Mouse (Mus musculus) gastrocnemius, adult 2 months (tissue): Measurements from ENCODE around the gene Acot1. TPM values are rescaled to one million over a fixed set of nuclear protein-coding genes. Genes with fewer than 3 reads are reported as not detected.
"Not testable (repeated sequence)": the region's sequence is repeated elsewhere in the genome, so short reads cannot be mapped to it uniquely, and the experiment has no call there.

Experiments used
- DNase-seq: peaks from one replicate; pipeline ENCODE4 v3.0.0; 2022
- H3K27ac ChIP-seq: fragments of 200-600 bp; 2 replicates; pipeline ENCODE4 v1.8.1; 2022; ENCODE audit warnings: mild to moderate bottlenecking
- H3K4me3 ChIP-seq: fragments of 200-600 bp; 2 replicates; pipeline ENCODE4 v1.8.1; 2022; ENCODE audit warnings: mild to moderate bottlenecking, moderate library complexity
- CTCF ChIP-seq: fragments of 200-600 bp; IDR thresholded peaks from 2 replicates; pipeline ENCODE4 v1.8.1; 2022; ENCODE audit warnings: antibody characterized with exemption, mild to moderate bottlenecking, moderate library complexity
- intact Hi-C: fragments of 180-260 bp; cut with DNase I; formaldehyde crosslinking; loops from one replicate; pipeline ENCODE4 v1.15.1; 2025
- total RNA-seq, 2 experiments: library from RNA; stranded (reverse); gene quantifications; 2 replicates each; pipeline ENCODE4 v1.2.3; 2021

The Acot1 gene
- total RNA-seq, 2 experiments from 2014 or later, result 2.2 to 3.9 TPM

DNA sequence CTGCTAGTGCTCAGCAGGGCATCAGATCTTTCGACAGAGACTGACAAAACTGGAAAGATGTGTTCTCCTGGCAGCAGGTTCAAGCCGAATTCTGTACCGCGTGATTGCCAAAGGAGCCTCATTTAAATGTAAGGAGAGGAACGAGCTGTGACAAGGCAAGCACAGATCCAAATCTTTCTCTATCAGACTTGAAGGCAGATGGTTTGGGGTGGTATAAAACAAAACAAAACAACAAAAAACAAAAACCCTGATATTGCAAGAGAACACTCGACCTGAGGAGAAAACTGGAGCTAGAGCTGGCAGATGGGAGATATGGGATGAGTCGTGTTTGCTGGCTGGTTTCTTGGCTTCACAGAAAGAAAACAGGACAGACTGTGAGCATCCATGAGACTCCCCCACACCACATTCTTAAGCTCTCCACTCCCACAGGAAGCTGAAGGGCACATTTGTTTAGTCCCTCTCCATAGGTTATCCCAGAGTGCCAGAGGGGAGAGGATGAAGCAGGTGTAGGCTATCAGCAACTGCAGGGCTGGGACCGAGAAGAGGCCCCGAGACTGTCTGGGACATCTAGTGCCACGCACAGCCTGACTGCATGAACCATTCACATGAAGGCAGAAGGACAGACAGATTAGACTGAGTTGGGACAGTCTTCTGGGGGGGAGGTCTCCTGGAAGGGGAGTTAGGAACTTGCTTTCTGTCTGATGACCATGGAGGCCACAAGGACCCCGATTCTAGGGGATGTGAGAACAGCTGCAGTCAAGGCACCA, 10.8 kb upstream of the Acot1 start:
- no peak for DNase-seq
- H3K27ac ChIP-seq, result no peak overlapping the region; the same call in 1 of the 2 replicates
- H3K4me3 ChIP-seq, result no peak overlapping the region
- intact Hi-C loops, result no loop called here
- no peak for TF ChIP-seq CTCF

DNA sequence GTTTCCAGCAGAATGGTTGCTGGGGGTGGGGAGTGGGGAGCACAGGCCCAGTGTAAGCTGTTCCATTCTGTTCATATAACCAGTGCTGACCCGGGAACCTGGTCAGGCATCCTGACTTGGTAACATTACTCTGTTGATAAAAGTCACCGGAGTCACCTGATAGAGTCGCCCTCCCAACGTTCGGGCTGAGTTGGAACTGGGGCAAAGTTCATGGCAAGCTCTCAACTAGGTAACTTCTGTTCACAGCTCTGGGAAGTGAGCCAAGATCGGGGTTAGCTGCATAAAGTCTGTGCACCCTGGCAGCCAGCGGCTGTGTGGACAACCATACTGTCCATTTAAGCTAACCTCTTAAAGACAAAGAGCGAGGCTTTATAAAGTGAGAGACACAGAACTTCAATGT, 10.1 kb upstream of the Acot1 start:
- H3K27ac ChIP-seq, H3K4me3 ChIP-seq, intact Hi-C loops: not testable (repeated sequence)
- peak; percentile 77 for DNase-seq

DNA sequence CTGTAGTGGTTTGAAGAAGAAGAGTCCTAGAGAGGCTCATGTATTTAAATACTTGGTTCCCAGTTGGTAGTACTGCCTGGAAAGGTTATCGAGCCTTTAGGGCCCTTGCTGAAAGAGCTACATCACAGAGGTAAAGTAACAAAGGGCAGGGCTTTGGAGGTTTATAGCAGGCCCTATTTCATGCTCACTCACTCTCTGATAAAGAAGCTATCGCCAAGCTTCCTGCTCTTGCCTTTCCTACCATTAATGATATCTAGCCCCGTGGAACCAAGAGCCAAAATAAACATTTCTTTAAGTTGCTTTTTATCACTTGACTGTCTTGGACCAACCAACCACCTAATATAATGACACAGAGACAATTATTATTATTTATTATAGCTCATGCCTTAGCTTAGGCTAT, 8.9 kb upstream of the Acot1 start:
- intact Hi-C loops, result no loop called here
- no peak for TF ChIP-seq CTCF
- no peak overlapping the region for H3K4me3 ChIP-seq
- H3K27ac ChIP-seq, result no peak overlapping the region
- DNase-seq, result no peak

GRCm38 (mm10) chr12:84003866-84004265, 5.4 kb upstream of the Acot1 start:
- Histone ChIP-seq H3K4me3 (no peak overlapping the region), H3K27ac (no peak overlapping the region)
- TF ChIP-seq CTCF, result no peak
- intact Hi-C loops, result no loop called here
- DNase-seq, result no peak

- no peak for TF ChIP-seq CTCF
- no peak for DNase-seq
- no peak overlapping the region for H3K27ac ChIP-seq
- no peak overlapping the region for H3K4me3 ChIP-seq
- intact Hi-C loops, result no loop called here
Measured at GRCm38 (mm10) chr12:84008251-84008650, 1.0 kb upstream of the Acot1 start.

- intact Hi-C loops, result no loop called here
- no peak for DNase-seq
- peak overlapping the region; percentile 61; the same call in 1 of the 2 replicates for H3K27ac ChIP-seq
- H3K4me3 ChIP-seq, result peak overlapping the region; percentile 69
- no peak for TF ChIP-seq CTCF
Measured at GRCm38 (mm10) chr12:84008729-84009128, 561 bp upstream of the Acot1 start.

- no peak for DNase-seq
- intact Hi-C loops, result no loop called here
- H3K4me3 ChIP-seq, result peak overlapping the region; percentile 69
- no peak for TF ChIP-seq CTCF
- H3K27ac ChIP-seq, result no peak overlapping the region
Measured at GRCm38 (mm10) chr12:84010201-84010600, 911 bp downstream of the Acot1 start.

DNA sequence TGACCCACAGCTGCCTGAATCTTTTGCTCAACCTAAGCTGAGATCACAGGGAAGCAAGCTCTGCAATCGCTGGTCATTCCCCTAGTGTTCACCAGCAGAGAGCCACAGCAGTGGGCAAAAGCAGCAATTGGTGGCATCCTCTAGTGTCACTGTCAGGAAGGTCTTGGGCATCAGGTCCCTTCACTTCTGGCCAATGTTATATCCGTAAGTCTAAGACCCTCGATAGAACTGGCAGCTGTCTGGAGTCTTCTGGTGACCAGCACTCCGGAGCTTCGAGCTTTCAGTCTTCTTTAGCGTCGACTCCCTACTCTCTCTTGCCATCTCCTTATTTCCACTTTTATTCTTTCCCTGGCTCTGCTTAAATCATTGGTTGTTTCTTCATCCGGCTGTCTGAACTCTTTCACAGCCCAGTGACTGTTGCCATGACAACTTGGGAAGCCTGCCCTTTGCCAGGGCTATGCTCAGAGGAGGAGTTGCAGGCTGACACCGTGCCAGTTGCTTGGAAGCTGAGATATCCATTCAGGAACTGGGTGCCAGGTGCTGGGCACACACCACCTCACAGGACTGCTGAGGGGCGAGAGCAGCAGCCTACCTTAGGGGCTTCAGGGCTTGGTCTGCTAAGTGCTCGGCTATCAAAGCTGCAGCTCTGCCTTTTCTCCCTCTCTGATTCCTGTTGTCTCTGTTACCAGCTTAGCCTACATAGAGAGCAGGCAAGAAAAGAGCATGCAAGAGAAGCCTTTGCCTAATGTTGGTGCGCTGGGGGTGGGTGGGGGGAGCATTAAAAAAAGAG, 2.2 kb downstream of the Acot1 start:
- intact Hi-C loops, result no loop called here
- Histone ChIP-seq H3K27ac (no peak overlapping the region), H3K4me3 (no peak overlapping the region)
- TF ChIP-seq CTCF, result no peak
- DNase-seq, result peak; percentile 58

- no peak overlapping the region for H3K4me3 ChIP-seq
- DNase-seq, result no peak
- H3K27ac ChIP-seq, result no peak overlapping the region
- intact Hi-C loops, result no loop called here
- TF ChIP-seq CTCF, result peak; percentile 33; the same call in 1 of the 2 replicates
Measured at GRCm38 (mm10) chr12:84013130-84013529, 3.8 kb downstream of the Acot1 start.

GRCm38 (mm10) chr12:84013701-84014100, 4.4 kb downstream of the Acot1 start:
- Histone ChIP-seq H3K4me3 (no peak overlapping the region), H3K27ac (no peak overlapping the region)
- intact Hi-C loops, result loop anchor here (2.0 kb wide), 1 partner anchor 25 kb away; no protein-coding TSS in a partner anchor
- TF ChIP-seq CTCF, result no peak
- no peak for DNase-seq

GRCm38 (mm10) chr12:84020528-84020927, 11.2 kb downstream of the Acot1 start:
- intact Hi-C loops, H3K4me3 ChIP-seq, H3K27ac ChIP-seq: not testable (repeated sequence)
- DNase-seq, result peak; percentile 77

DNA sequence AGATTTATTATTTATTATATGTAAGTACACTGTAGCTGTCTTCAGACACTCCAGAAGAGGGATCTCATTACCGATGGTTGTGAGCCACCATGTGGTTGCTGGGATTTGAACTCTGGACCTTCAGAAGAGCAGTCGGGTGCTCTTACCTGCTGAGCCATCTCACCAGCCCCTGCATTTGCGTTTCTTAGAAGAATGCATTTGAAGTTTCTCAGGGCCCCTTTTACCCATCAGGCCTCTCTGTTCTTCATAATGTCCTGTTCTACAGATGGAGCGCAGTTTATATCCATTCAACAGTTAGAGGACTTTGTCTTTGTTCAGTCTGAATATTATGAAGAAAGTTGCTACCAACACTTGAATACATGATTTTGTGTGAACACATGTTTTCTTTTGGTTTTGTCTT, 13.0 kb downstream of the Acot1 start:
- DNase-seq, H3K27ac ChIP-seq, H3K4me3 ChIP-seq, intact Hi-C loops: not testable (repeated sequence)

- no peak for DNase-seq
- H3K4me3 ChIP-seq, result no peak overlapping the region
- no peak for TF ChIP-seq CTCF
- H3K27ac ChIP-seq, result no peak overlapping the region
- intact Hi-C loops, result no loop called here
Measured at GRCm38 (mm10) chr12:84023052-84023745, 13.9 kb downstream of the Acot1 start.
